Mouse (Mus musculus) intestine, embryonic 14.5 days (tissue): ENCODE data around the gene Olfr1325. TPM values are rescaled to one million over a fixed set of nuclear protein-coding genes. Genes with fewer than 3 reads are reported as not detected.
"Not testable (repeated sequence)": the region's sequence is repeated elsewhere in the genome, so short reads cannot be mapped to it uniquely, and the experiment has no call there.

ENCODE experiments used
- ATAC-seq: fragments of 200-750 bp; cut with Nextera tagmentation; replicated peaks from 2 replicates; pipeline ENCODE4 v1.8.0; 2017; ENCODE audit warnings: low read depth, moderate number of reproducible peaks, moderate TSS enrichment, moderate library complexity; ENCODE audit not compliant: low FRiP score, low TSS enrichment
- DNase-seq: peaks from one replicate; pipeline ENCODE4 v3.0.0-alpha.2; 2018; ENCODE audit warnings: low spot score
- H3K27ac ChIP-seq: fragments of 300-500 bp; sonication (generic); 2 replicates; pipeline ENCODE4 v1.5.1; 2014; ENCODE audit warnings: low read depth, mild to moderate bottlenecking, control low read depth
- H3K27me3 ChIP-seq: fragments of 300-500 bp; sonication (generic); replicated peaks from 2 replicates; pipeline ENCODE4 v1.6.1; 2014; ENCODE audit warnings: low read length, control low read depth; ENCODE audit not compliant: control insufficient read depth, insufficient read depth
- H3K36me3 ChIP-seq: fragments of 300-500 bp; sonication (generic); 2 replicates; pipeline ENCODE4 v1.6.1; 2014; ENCODE audit warnings: low read length, control low read depth; ENCODE audit not compliant: control insufficient read depth, insufficient read depth
- H3K4me1 ChIP-seq: fragments of 300-500 bp; sonication (generic); replicated peaks from 2 replicates; pipeline ENCODE4 v1.6.1; 2014; ENCODE audit warnings: low read length, control low read depth, mixed read lengths; ENCODE audit not compliant: control insufficient read depth, insufficient read depth
- H3K4me2 ChIP-seq: fragments of 300-500 bp; sonication (generic); 2 replicates; pipeline ENCODE4 v1.6.1; 2014; ENCODE audit warnings: low read length
- H3K4me3 ChIP-seq: fragments of 300-500 bp; sonication (generic); 2 replicates; pipeline ENCODE4 v1.5.1; 2014; ENCODE audit warnings: low read depth, low read length, control low read depth, mixed read lengths
- H3K9ac ChIP-seq: fragments of 300-500 bp; sonication (generic); 2 replicates; pipeline ENCODE4 v1.6.1; 2014; ENCODE audit warnings: mild to moderate bottlenecking, low read length
- H3K9me3 ChIP-seq: fragments of 300-500 bp; sonication (generic); 2 replicates; pipeline ENCODE4 v1.6.1; 2016; ENCODE audit warnings: low read length, control low read depth; ENCODE audit not compliant: control insufficient read depth
- WGBS: fragments of 180-500 bp; shearing (Covaris S2); extraction: QIAGEN DNeasy Blood & Tissue Kit; methylation state at CpG from one replicate; pipeline ENCODE4 v1.1.7; 2014; 5-methylcytosine and 5-hydroxymethylcytosine counted together
- polyA plus RNA-seq: library from polyadenylated mRNA; unstranded; fragments of >200 nt; fragmentation: Nextera tagmentation; extraction: Ambion mirVana; gene quantifications from 2 replicates; pipeline ENCODE4 v1.2.1, GENCODE M21; 2014

The Olfr1325 gene
- not detected in 2 replicates for polyA plus RNA-seq

GRCm38 (mm10) chrX:74592379-74592778, at the start of gene Olfr1325:
Olfr1325 (plus strand) TSS chrX:74592679.
- Histone ChIP-seq H3K4me1 (no peaks in the 10 kb centered on the region), H3K4me3 (no peak within 1 kb of the TSS), H3K27me3 (no peaks in the 10 kb centered on the region), H3K9me3 (no peaks in the 10 kb centered on the region), H3K27ac (no peak within 1 kb of the TSS), H3K4me2 (no peak within 1 kb of the TSS), H3K36me3 (no peaks in the 10 kb centered on the region), H3K9ac (no peak within 1 kb of the TSS)
- no peak for ATAC-seq
- WGBS, result 94% methylated on average over 2 of the region's 2 CpGs
- DNase-seq, result no peak

GRCm38 (mm10) chrX:74574788-74575187, 17.7 kb upstream of the Olfr1325 start, which contains the start of gene Olfr1326-ps1:
Olfr1326-ps1 (minus strand) TSS chrX:74574888.
- no peaks in the 10 kb centered on the region for H3K4me1 ChIP-seq
- H3K4me2 ChIP-seq, result no peak within 1 kb of the TSS
- H3K36me3 ChIP-seq, result no peaks in the 10 kb centered on the region
- H3K9ac ChIP-seq, result no peak within 1 kb of the TSS
- no peak within 1 kb of the TSS for H3K4me3 ChIP-seq
- no peak for DNase-seq
- no peak within 1 kb of the TSS for H3K27ac ChIP-seq
- no peak for ATAC-seq
- H3K27me3 ChIP-seq, result no peaks in the 10 kb centered on the region
- no peaks in the 10 kb centered on the region for H3K9me3 ChIP-seq

GRCm38 (mm10) chrX:74645466-74646323, 53.2 kb downstream of the Olfr1325 start, which contains the start of gene Gm5640:
Gm5640 (minus strand) TSS chrX:74645635.
- not testable (repeated sequence) for H3K4me2 ChIP-seq, H3K27ac ChIP-seq, H3K9ac ChIP-seq, H3K27me3 ChIP-seq, H3K36me3 ChIP-seq, H3K4me3 ChIP-seq, H3K9me3 ChIP-seq, H3K4me1 ChIP-seq
- ATAC-seq (peak; percentile 40; the same call in 1 of the 2 replicates), DNase-seq (peak; percentile 47)
- 72% methylated on average over 2 of the region's 5 CpGs for WGBS

- not testable (repeated sequence) for H3K27ac ChIP-seq, ATAC-seq, H3K9ac ChIP-seq, H3K36me3 ChIP-seq, H3K4me2 ChIP-seq, H3K4me3 ChIP-seq, H3K4me1 ChIP-seq, H3K9me3 ChIP-seq, H3K27me3 ChIP-seq, DNase-seq
- WGBS, result no CpG with 5 or more reads among the region's 1 CpGs
These were observed 53.9 kb downstream of the Olfr1325 start for GRCm38 (mm10) chrX:74646393-74646792.

Other genes with a start within 250 kb of the Olfr1325 start
- 99.2 and 108 TPM in 2 replicates for gene Lage3, start 239.1 kb upstream of the Olfr1325 start, polyA plus RNA-seq
- 74.7 and 79.1 TPM in 2 replicates for gene Ubl4a, start 219.5 kb upstream of the Olfr1325 start, polyA plus RNA-seq
- 16.8 and 18.7 TPM in 2 replicates for gene Slc10a3, start 219.3 kb upstream of the Olfr1325 start, polyA plus RNA-seq
- gene Fam3a, start 199.4 kb upstream of the Olfr1325 start, polyA plus RNA-seq, result 35.6 and 36.7 TPM in 2 replicates
- gene Ikbkg, start 199.4 kb upstream of the Olfr1325 start, polyA plus RNA-seq, result 20.2 TPM in 2 replicates
- 52.9 TPM in 2 replicates for gene G6pdx, start 163.5 kb upstream of the Olfr1325 start, polyA plus RNA-seq
- gene Gm6880, start 111.3 kb upstream of the Olfr1325 start, polyA plus RNA-seq, result not detected in 2 replicates
- not detected in 2 replicates for gene Olfr1326-ps1, start 17.8 kb upstream of the Olfr1325 start, polyA plus RNA-seq
- not detected in 2 replicates for gene Gm5640, start 53.0 kb downstream of the Olfr1325 start, polyA plus RNA-seq
- gene Gm6890, start 148.2 kb downstream of the Olfr1325 start, polyA plus RNA-seq, result not detected in 2 replicates
- gene Gm5936, start 244.5 kb downstream of the Olfr1325 start, polyA plus RNA-seq, result not detected in 2 replicates